In genomic region chr1:172048241-172048734, GRCm38 (mm10) we compare ENCODE assay signal across 10 mouse cellular contexts. TPM values are rescaled to one million over a fixed set of nuclear protein-coding genes. Genes with fewer than 3 reads are reported as not detected.
DNase-seq lines count a peak whose midpoint lies in the region; ATAC-seq and TF ChIP-seq lines count a peak whose summit lies in the region.
"Had no signal": no experiment of that assay in that cellular context is flagged by ENCODE, and none has a peak within 500 bp of the region (broad histone marks: within the 10 kb centered on the region; RNA-seq: fewer than 3 reads in every experiment).

No protein-coding gene starts in this region.

- no peaks in the 10 kb centered on the region for H3K9me3 ChIP-seq in forebrain, embryonic 14.5 days (replicated peaks; ENCODE audit: control insufficient read depth, low read length)
- no peaks in the 10 kb centered on the region for H3K9me3 ChIP-seq in limb, embryonic 15.5 days

- no peaks in the 10 kb centered on the region; the same call in 1 of the 2 replicates for H3K4me1 ChIP-seq in heart, adult 2 months (ENCODE audit: control insufficient read depth, insufficient read depth, low read length)
- H3K4me1 ChIP-seq in forebrain, embryonic 14.5 days (ENCODE audit: control insufficient read depth, insufficient read depth, low read length) = peaks cover 18% of the 10 kb centered on the region
- H3K4me1 ChIP-seq in limb, embryonic 15.5 days = peaks cover 19% of the 10 kb centered on the region

- peak overlapping the region; percentile 17 for H3K9ac ChIP-seq in heart, adult 2 months (ENCODE audit: low read depth, low read length)
- peak overlapping the region; percentile 29; the same call in 1 of the 2 replicates for H3K9ac ChIP-seq in forebrain, embryonic 14.5 days (ENCODE audit: low read length)
- no peak overlapping the region for H3K9ac ChIP-seq in limb, embryonic 15.5 days

- intact Hi-C loops in heart, adult 2 months (cut with DNase I) = no loop called here
- intact Hi-C loops in gastrocnemius, postnatal 14 days (cut with DNase I; ENCODE audit: low total_unique reads) = no loop called here

- peak; percentile 88 for ATAC-seq in forebrain, embryonic 14.5 days
- no peak for ATAC-seq in limb, embryonic 15.5 days (ENCODE audit: insufficient number of reproducible peaks, low FRiP score, low TSS enrichment, low read depth)

- H3K4me2 ChIP-seq in forebrain, embryonic 14.5 days (ENCODE audit: low read length) = peak overlapping the region; percentile 22
- 0 out of 2 replicates have a peak overlapping the region, but pooled peaks have one; percentile 1 for H3K4me2 ChIP-seq in limb, embryonic 15.5 days

- no peak overlapping the region; the same call in 1 of the 2 replicates for H3K27ac ChIP-seq in heart, adult 2 months
- peak overlapping the region; percentile 91 for H3K27ac ChIP-seq in forebrain, embryonic 14.5 days (ENCODE audit: low read depth, low read length)
- H3K27ac ChIP-seq in limb, embryonic 15.5 days = no peak overlapping the region

- no peak for TF ChIP-seq EP300 in heart, adult 2 months (IDR thresholded peaks at IDR 0.05; ENCODE audit: insufficient read depth, low read depth, low read length)

- WGBS in heart, adult 2 months = 33% methylated on average over 6 of the region's 6 CpGs
- WGBS in forebrain, embryonic 14.5 days = 4% methylated on average over 6 of the region's 6 CpGs
- WGBS in limb, embryonic 15.5 days = 42% methylated on average over 6 of the region's 6 CpGs

- peak; percentile 49 for TF ChIP-seq POLR2A in heart, adult 2 months (IDR thresholded peaks at IDR 0.05; ENCODE audit: insufficient read depth, low read depth, low read length)

- H3K36me3 ChIP-seq in heart, adult 2 months (ENCODE audit: control insufficient read depth, insufficient read depth, low read length) = no peaks in the 10 kb centered on the region
- no peaks in the 10 kb centered on the region for H3K36me3 ChIP-seq in forebrain, embryonic 14.5 days (ENCODE audit: control insufficient read depth, insufficient read depth, low read length)
- H3K36me3 ChIP-seq in limb, embryonic 15.5 days = no peaks in the 10 kb centered on the region

- H3K4me3 ChIP-seq in heart, adult 2 months = no peak overlapping the region
- peak overlapping the region; percentile 0; the same call in 1 of the 2 replicates for H3K4me3 ChIP-seq in forebrain, embryonic 14.5 days (ENCODE audit: low read depth, low read length)
- H3K4me3 ChIP-seq in limb, embryonic 15.5 days = no peak overlapping the region

- no peaks in the 10 kb centered on the region for H3K79me2 ChIP-seq in heart, adult 2 months (replicated peaks; ENCODE audit: control insufficient read depth, insufficient read depth, low read length)

- no peak for TF ChIP-seq CTCF in heart, adult 2 months (IDR thresholded peaks at IDR 0.05)

- peaks cover 3% of the 10 kb centered on the region; the same call in 1 of the 2 replicates for H3K27me3 ChIP-seq in heart, adult 2 months (ENCODE audit: control insufficient read depth, insufficient read depth, low read length)
- no peaks in the 10 kb centered on the region; the same call in 1 of the 2 replicates for H3K27me3 ChIP-seq in forebrain, embryonic 14.5 days (replicated peaks; ENCODE audit: control insufficient read depth, insufficient read depth, low read length)
- H3K27me3 ChIP-seq in limb, embryonic 15.5 days = peaks cover 14% of the 10 kb centered on the region

- no peak for DNase-seq in heart, adult 2 months
- DNase-seq in heart, adult 9 months (ENCODE audit: low spot score in 2 of 2) = no peak
- DNase-seq in 416B (ENCODE audit: low read depth) = peak; percentile 56
- DNase-seq in forebrain, embryonic 14.5 days (ENCODE audit: low spot score) = peak; percentile 90
- DNase-seq in B cell, adult 2 months = no peak
- DNase-seq in gastrocnemius, postnatal 14 days = no peak
- DNase-seq in right cerebral cortex, postnatal 4 days = no peak

RNA-seq across cellular contexts. Expression of gene Nhlh1, which starts 9.1 kb away (rescaled TPM):
- not detected for total RNA-seq in heart, adult 2 months (2021)
- polyA plus RNA-seq in heart, adult 2 months (2012; rRNA removed) = not detected in 2 replicates
- 4.5 and 7.4 TPM in 2 replicates for polyA plus RNA-seq in forebrain, embryonic 14.5 days (2014; fragmentation: Nextera tagmentation; extraction: Ambion mirVana)
- 0.05 TPM in 1 of 2 replicates, not detected in the other for polyA plus RNA-seq in limb, embryonic 15.5 days (2015; fragmentation: Nextera tagmentation; extraction: Ambion mirVana)
- not detected for total RNA-seq in gastrocnemius, postnatal 14 days (2021)
- total RNA-seq: gastrocnemius, adult 18-20 months had no signal
- polyA plus RNA-seq: spleen, adult 2 months had no signal

RNA-seq across cellular contexts. Expression of gene Vangl2, which starts 20.0 kb away (rescaled TPM):
- total RNA-seq in heart, adult 2 months (2021) = 1 to 10 TPM; 1.3 TPM
- 1.3 and 1.9 TPM in 2 replicates for polyA plus RNA-seq in heart, adult 2 months (2012; rRNA removed)
- 45.1 and 55.8 TPM in 2 replicates for polyA plus RNA-seq in forebrain, embryonic 14.5 days (2014; fragmentation: Nextera tagmentation; extraction: Ambion mirVana)
- 14.3 and 15.7 TPM in 2 replicates for polyA plus RNA-seq in limb, embryonic 15.5 days (2015; fragmentation: Nextera tagmentation; extraction: Ambion mirVana)
- 1 to 10 TPM; 1.9 to 2.6 TPM for total RNA-seq in gastrocnemius, postnatal 14 days (2021)

RNA-seq across cellular contexts. Expression of gene Copa, which starts 34.0 kb away (rescaled TPM):
- 100 to 1,000 TPM in 1 of 2 experiments, 10 to 100 TPM in 1; 98.5 to 111 TPM for total RNA-seq in heart, adult 2 months (2021)
- polyA plus RNA-seq in heart, adult 2 months (2012; rRNA removed) = 42.3 and 59.2 TPM in 2 replicates
- 123 and 148 TPM in 2 replicates for polyA plus RNA-seq in forebrain, embryonic 14.5 days (2014; fragmentation: Nextera tagmentation; extraction: Ambion mirVana)
- polyA plus RNA-seq in limb, embryonic 15.5 days (2015; fragmentation: Nextera tagmentation; extraction: Ambion mirVana) = 271 and 272 TPM in 2 replicates
- 10 to 100 TPM; 80.8 to 80.9 TPM for total RNA-seq in gastrocnemius, postnatal 14 days (2021)

RNA-seq across cellular contexts. Expression of gene Ncstn, which starts 34.3 kb away (rescaled TPM):
- 10 to 100 TPM; 41.5 to 43.2 TPM for total RNA-seq in heart, adult 2 months (2021)
- polyA plus RNA-seq in heart, adult 2 months (2012; rRNA removed) = 63.3 and 78.3 TPM in 2 replicates
- 81.3 and 93.7 TPM in 2 replicates for polyA plus RNA-seq in forebrain, embryonic 14.5 days (2014; fragmentation: Nextera tagmentation; extraction: Ambion mirVana)
- 107 and 119 TPM in 2 replicates for polyA plus RNA-seq in limb, embryonic 15.5 days (2015; fragmentation: Nextera tagmentation; extraction: Ambion mirVana)
- 10 to 100 TPM; 33.6 to 34.5 TPM for total RNA-seq in gastrocnemius, postnatal 14 days (2021)

Comparison
In these comparisons a context has a peak if more than half of its experiments do, and no peak if none do; other contexts are left out.
1. DNase-seq: peak in 416B (single experiment) and forebrain, embryonic 14.5 days (single experiment); none in heart, adult 2 months (0 of 2), heart, adult 9 months (0 of 2), B cell, adult 2 months (0 of 2), gastrocnemius, postnatal 14 days (single experiment) and right cerebral cortex, postnatal 4 days (single experiment).